Mouse (Mus musculus) testis, adult 2 months (tissue): ENCODE data around the gene Krtap1-5.

ENCODE experiments used
- CTCF ChIP-seq: fragments of 200-500 bp; IDR thresholded peaks from 2 replicates; pipeline ENCODE4 v1.5.1; 2012; ENCODE audit warnings: low read depth, mild to moderate bottlenecking, inconsistent platforms, low read length, moderate library complexity; ENCODE audit not compliant: control insufficient read depth, insufficient read depth, insufficient replicate concordance
- POLR2A ChIP-seq: fragments of 200-500 bp; IDR thresholded peaks from 2 replicates; pipeline ENCODE4 v1.6.1; 2012; ENCODE audit warnings: low read depth, mild to moderate bottlenecking, inconsistent platforms, low read length, moderate library complexity; ENCODE audit not compliant: control insufficient read depth

- no peak for TF ChIP-seq POLR2A
- no peak for TF ChIP-seq CTCF
These were observed 32.9 kb downstream of the Krtap1-5 start for GRCm38 (mm10) chr11:99547892-99548291.
